Mouse (Mus musculus): ENCODE data around the gene Nmt1. TPM values are rescaled to one million over a fixed set of nuclear protein-coding genes. Genes with fewer than 3 reads are reported as not detected.

Gene Nmt1
- total and polyA plus RNA-seq, 3 experiments: 84.5 to 205 (median 115) TPM

DNA sequence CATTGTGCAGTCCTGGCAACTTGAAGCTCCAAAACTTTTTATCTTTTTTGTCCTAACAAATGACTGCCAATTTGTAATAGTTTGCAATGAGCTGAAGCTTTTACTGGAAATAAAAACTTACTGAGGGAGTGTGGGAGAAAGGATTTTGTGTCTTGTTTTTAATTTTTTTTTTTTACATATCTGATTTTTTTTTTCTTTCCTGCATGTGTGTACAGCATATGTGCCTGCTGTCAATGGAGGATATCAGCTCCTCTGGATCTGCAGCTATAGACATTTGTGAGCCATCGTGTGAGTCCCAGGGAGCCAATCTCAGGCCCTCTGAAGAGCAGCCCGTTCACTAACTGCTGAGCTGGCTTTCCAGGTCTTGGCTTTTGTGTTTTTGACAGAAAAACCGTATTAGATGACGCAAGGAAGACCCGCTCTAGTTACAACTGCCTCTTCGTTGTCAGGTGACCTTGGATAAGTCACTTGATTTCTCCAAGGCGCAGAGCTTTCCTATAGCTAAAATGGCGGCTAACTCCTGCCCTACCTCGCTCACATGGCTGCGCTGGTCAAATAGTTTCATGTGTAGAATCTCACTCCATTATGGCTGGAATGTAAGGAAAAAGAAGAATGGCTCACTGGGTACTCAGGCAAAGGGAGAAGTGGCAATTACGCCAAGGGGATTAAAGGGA, 86.4 kb downstream of the Nmt1 start:
- H3K27ac ChIP-seq (ENCODE audit: insufficient read depth, low read depth): peak overlapping the region; percentile 95
- H3K4me2 ChIP-seq (ENCODE audit: insufficient read depth, low read depth, poor library complexity, severe bottlenecking): peak overlapping the region; percentile 74
- H3K36me3 ChIP-seq (replicated peaks in 1 of 2; ENCODE audit: control insufficient read depth in 1 of 2, insufficient read depth in 1 of 2, low read length in 1 of 2): peaks cover 11 to 44% of the 10 kb centered on the region in 2 experiments
- peaks cover 6 to 26% of the 10 kb centered on the region in 2 experiments; a peak in 3 of 4 replicates for H3K4me1 ChIP-seq (ENCODE audit: control insufficient read depth in 1 of 2, insufficient read depth in 2 of 2)
- in situ Hi-C loops (cut with MboI; ENCODE audit: low pct_ligation_motif_present, low pct_unique_long_range_greater_than_20kb, low sequenced_read_pairs) (no loop called here), dilution Hi-C loops (cut with MboI; ENCODE audit: extremely low pct_ligation_motif_present, extremely low pct_unique_long_range_greater_than_20kb, low sequenced_read_pairs) (no loop called here)
- peaks cover 22% of the 10 kb centered on the region for H3K79me2 ChIP-seq (replicated peaks; ENCODE audit: control insufficient read depth, extremely low read depth, insufficient read depth, poor library complexity, severe bottlenecking)
- DNase-seq (ENCODE audit: extremely low read depth): peak; percentile 89
- H3K27me3 ChIP-seq (replicated peaks): no peaks in the 10 kb centered on the region
- TF ChIP-seq MXI1 (IDR thresholded peaks at IDR 0.05; ENCODE audit: low read depth, low read length): peak; percentile 37
- TF ChIP-seq SMC3 (IDR thresholded peaks at IDR 0.05; ENCODE audit: low read depth, low read length): peak; percentile 19; the same call in 1 of the 2 replicates
- TF ChIP-seq MYC (IDR thresholded peaks at IDR 0.05; ENCODE audit: low read depth, low read length): peak; percentile 93
- TF ChIP-seq HCFC1 (IDR thresholded peaks at IDR 0.05; ENCODE audit: low read depth, low read length): peak; percentile 59
- no peak for TF ChIP-seq RAD21 (IDR thresholded peaks at IDR 0.05; ENCODE audit: low read depth, low read length)
- no peak for TF ChIP-seq ELF1 (IDR thresholded peaks at IDR 0.05; ENCODE audit: low read depth, low read length)
- no peak for TF ChIP-seq ZKSCAN1 (IDR thresholded peaks at IDR 0.05; ENCODE audit: borderline replicate concordance, low read depth, low read length)
- TF ChIP-seq USF1 (IDR thresholded peaks at IDR 0.05; ENCODE audit: low read depth, low read length): peak; percentile 70
- TF ChIP-seq JUN (IDR thresholded peaks at IDR 0.05; ENCODE audit: insufficient read depth, low read depth, low read length): peak; percentile 4; the same call in 1 of the 2 replicates
- peak; percentile 84 for TF ChIP-seq POLR2AphosphoS2 (IDR thresholded peaks at IDR 0.05; ENCODE audit: low read depth, low read length)
- TF ChIP-seq RCOR1 (conservative IDR thresholded peaks at IDR 0.05; ENCODE audit: low read depth, low read length): 0 out of 2 replicates have a peak, but pooled peaks have one; percentile 57
- no peak for TF ChIP-seq KAT2A (IDR thresholded peaks at IDR 0.05; ENCODE audit: insufficient replicate concordance, low read length)
- TF ChIP-seq SIN3A (IDR thresholded peaks at IDR 0.05; ENCODE audit: low read length): peak; percentile 85; the same call in 1 of the 2 replicates
- TF ChIP-seq NELFE (IDR thresholded peaks at IDR 0.05; ENCODE audit: low read depth, low read length): peak; percentile 60; the same call in 1 of the 2 replicates
- peak; percentile 90 for TF ChIP-seq MAFK (IDR thresholded peaks at IDR 0.05; ENCODE audit: insufficient replicate concordance, low read length)
- peak; percentile 84 for TF ChIP-seq BHLHE40 (IDR thresholded peaks at IDR 0.05; ENCODE audit: low read depth, low read length)
- peak; percentile 31; the same call in 1 of the 2 replicates for TF ChIP-seq TBP (conservative IDR thresholded peaks at IDR 0.05; ENCODE audit: low read depth, low read length)
- no peak for TF ChIP-seq MAZ (IDR thresholded peaks at IDR 0.05; ENCODE audit: low read depth, low read length)
- TF ChIP-seq MAX (IDR thresholded peaks at IDR 0.05; ENCODE audit: low read length): peak; percentile 71; the same call in 1 of the 2 replicates
- no peak for TF ChIP-seq E2F4 (IDR thresholded peaks at IDR 0.05; ENCODE audit: insufficient replicate concordance, low read depth, low read length)
- peak; percentile 58; the same call in 1 of the 2 replicates for TF ChIP-seq ETS1 (conservative IDR thresholded peaks at IDR 0.05; ENCODE audit: low read depth, low read length)
- no peak for TF ChIP-seq GABPA (IDR thresholded peaks at IDR 0.05; ENCODE audit: insufficient replicate concordance, low read depth, low read length)
- TF ChIP-seq POLR2A (IDR thresholded peaks at IDR 0.05; ENCODE audit: low read depth, low read length): peak; percentile 34; the same call in 1 of the 2 replicates
- TF ChIP-seq CHD1 (IDR thresholded peaks at IDR 0.05; ENCODE audit: low read depth, low read length): peak; percentile 42
- TF ChIP-seq CHD2 (IDR thresholded peaks at IDR 0.05; ENCODE audit: low read length): peak; percentile 47; the same call in 1 of the 2 replicates
- no peak for TF ChIP-seq JUND (conservative IDR thresholded peaks at IDR 0.05; ENCODE audit: low read depth, low read length)
- TF ChIP-seq ZC3H11A (IDR thresholded peaks at IDR 0.05; ENCODE audit: low read depth, low read length): no peak; the same call in 1 of the 2 replicates
- TF ChIP-seq UBTF (IDR thresholded peaks at IDR 0.05; ENCODE audit: low read depth, low read length): no peak
- peak; percentile 46; the same call in 1 of the 2 replicates for TF ChIP-seq MEF2A (IDR thresholded peaks at IDR 0.05; ENCODE audit: borderline replicate concordance, low read depth, low read length)
- TF ChIP-seq USF2 (conservative IDR thresholded peaks at IDR 0.05; ENCODE audit: low read depth, low read length): peak; percentile 58
- peak; percentile 59 for TF ChIP-seq NRF1 (IDR thresholded peaks at IDR 0.05; ENCODE audit: low read depth, low read length)
- no peak for TF ChIP-seq PAX5 (IDR thresholded peaks at IDR 0.05; ENCODE audit: low read length)
- TF ChIP-seq EP300 (IDR thresholded peaks at IDR 0.05; ENCODE audit: low read length): no peak; the same call in 1 of the 2 replicates
- peak; percentile 64 for TF ChIP-seq ZNF384 (IDR thresholded peaks at IDR 0.05; ENCODE audit: low read depth, low read length)
- TF ChIP-seq TCF12 (IDR thresholded peaks at IDR 0.05; ENCODE audit: low read depth, low read length): 0 out of 2 replicates have a peak, but pooled peaks have one; percentile 39
- TF ChIP-seq ZMIZ1 (IDR thresholded peaks at IDR 0.05; ENCODE audit: low read depth, low read length): no peak
- peak overlapping the region; percentile 74 to 84 (median 82) for H3K4me3 ChIP-seq (replicated peaks in 1 of 3; ENCODE audit: low read depth in 2 of 3, low read length in 2 of 3, poor library complexity in 1 of 3)
- no peaks in the 10 kb centered on the region for H3K9me3 ChIP-seq (replicated peaks; ENCODE audit: low read length)
- peak overlapping the region; percentile 95 for H3K9ac ChIP-seq (ENCODE audit: insufficient read depth, low read depth)
